Mouse (Mus musculus): ENCODE results near the gene Kcnn3.

Gene Kcnn3

GRCm38 (mm10) chr3:89574260-89574659 is 54.3 kb downstream of the Kcnn3 start:
- TF ChIP-seq GATA4 (IDR thresholded peaks at IDR 0.05; ENCODE audit: insufficient replicate concordance, low read length), result no peak

- no peak for TF ChIP-seq GATA4 (IDR thresholded peaks at IDR 0.05; ENCODE audit: insufficient replicate concordance, low read length)
Observed at GRCm38 (mm10) chr3:89576381-89576780, 56.4 kb downstream of the Kcnn3 start.

GRCm38 (mm10) chr3:89577154-89577553 is 57.2 kb downstream of the Kcnn3 start:
- no peak for TF ChIP-seq GATA4 (IDR thresholded peaks at IDR 0.05; ENCODE audit: insufficient replicate concordance, low read length)

GRCm38 (mm10) chr3:89578083-89578482 is 58.1 kb downstream of the Kcnn3 start:
- no peak for TF ChIP-seq GATA4 (IDR thresholded peaks at IDR 0.05; ENCODE audit: insufficient replicate concordance, low read length)

GRCm38 (mm10) chr3:89578803-89579202 is 58.8 kb downstream of the Kcnn3 start:
- no peak for TF ChIP-seq GATA4 (IDR thresholded peaks at IDR 0.05; ENCODE audit: insufficient replicate concordance, low read length)

GRCm38 (mm10) chr3:89584254-89584653 is 64.3 kb downstream of the Kcnn3 start:
- no peak for TF ChIP-seq GATA4 (IDR thresholded peaks at IDR 0.05; ENCODE audit: insufficient replicate concordance, low read length)

GRCm38 (mm10) chr3:89588436-89588835 is 68.5 kb downstream of the Kcnn3 start:
- TF ChIP-seq GATA4 (IDR thresholded peaks at IDR 0.05; ENCODE audit: insufficient replicate concordance, low read length), result no peak

GRCm38 (mm10) chr3:89589321-89589720 is 69.4 kb downstream of the Kcnn3 start:
- no peak for TF ChIP-seq GATA4 (IDR thresholded peaks at IDR 0.05; ENCODE audit: insufficient replicate concordance, low read length)

- no peak for TF ChIP-seq GATA4 (IDR thresholded peaks at IDR 0.05; ENCODE audit: insufficient replicate concordance, low read length)
Observed at GRCm38 (mm10) chr3:89590386-89590785, 70.4 kb downstream of the Kcnn3 start.

- TF ChIP-seq GATA4 (IDR thresholded peaks at IDR 0.05; ENCODE audit: insufficient replicate concordance, low read length), result no peak
Observed at GRCm38 (mm10) chr3:89591461-89591860, 71.5 kb downstream of the Kcnn3 start.

GRCm38 (mm10) chr3:89592809-89593208 is 72.8 kb downstream of the Kcnn3 start:
- no peak for TF ChIP-seq GATA4 (IDR thresholded peaks at IDR 0.05; ENCODE audit: insufficient replicate concordance, low read length)

GRCm38 (mm10) chr3:89593524-89593923 is 73.6 kb downstream of the Kcnn3 start:
- no peak for TF ChIP-seq GATA4 (IDR thresholded peaks at IDR 0.05; ENCODE audit: insufficient replicate concordance, low read length)

- no peak for TF ChIP-seq GATA4 (IDR thresholded peaks at IDR 0.05; ENCODE audit: insufficient replicate concordance, low read length)
Observed at GRCm38 (mm10) chr3:89598361-89598760, 78.4 kb downstream of the Kcnn3 start.

GRCm38 (mm10) chr3:89598967-89599366 is 79.0 kb downstream of the Kcnn3 start:
- no peak for TF ChIP-seq GATA4 (IDR thresholded peaks at IDR 0.05; ENCODE audit: insufficient replicate concordance, low read length)

GRCm38 (mm10) chr3:89601060-89601459 is 81.1 kb downstream of the Kcnn3 start:
- TF ChIP-seq GATA4 (IDR thresholded peaks at IDR 0.05; ENCODE audit: insufficient replicate concordance, low read length), result no peak

- no peak for TF ChIP-seq GATA4 (IDR thresholded peaks at IDR 0.05; ENCODE audit: insufficient replicate concordance, low read length)
Observed at GRCm38 (mm10) chr3:89603300-89603699, 83.3 kb downstream of the Kcnn3 start.

GRCm38 (mm10) chr3:89605235-89605634 is 85.3 kb downstream of the Kcnn3 start:
- no peak for TF ChIP-seq GATA4 (IDR thresholded peaks at IDR 0.05; ENCODE audit: insufficient replicate concordance, low read length)

GRCm38 (mm10) chr3:89607327-89607726 is 87.4 kb downstream of the Kcnn3 start:
- no peak for TF ChIP-seq GATA4 (IDR thresholded peaks at IDR 0.05; ENCODE audit: insufficient replicate concordance, low read length)
